Mouse (Mus musculus) ES-E14 (cell line): Measurements from ENCODE around the gene Serping1.

Source experiments
- CHD2 ChIP-seq: IDR thresholded peaks from 2 replicates; pipeline ENCODE4 v1.6.1; 2014; ENCODE audit warnings: mild to moderate bottlenecking, low read depth, low read length, inconsistent platforms
- HCFC1 ChIP-seq: IDR thresholded peaks from 2 replicates; pipeline ENCODE4 v1.6.1; 2012; ENCODE audit warnings: low read length, inconsistent platforms, borderline replicate concordance; ENCODE audit not compliant: insufficient read depth
- ZC3H11A ChIP-seq: IDR thresholded peaks from 2 replicates; pipeline ENCODE4 v1.6.1; 2012; ENCODE audit warnings: low read depth, mild to moderate bottlenecking, inconsistent platforms, low read length, borderline replicate concordance
- ZNF384 ChIP-seq: IDR thresholded peaks from 2 replicates; pipeline ENCODE4 v1.6.1; 2012; ENCODE audit warnings: low read depth, low read length, inconsistent platforms

- TF ChIP-seq HCFC1: no peak
- TF ChIP-seq CHD2: no peak
- no peak for TF ChIP-seq ZNF384
- no peak for TF ChIP-seq ZC3H11A
Observed at GRCm38 (mm10) chr2:84732394-84732793, 42.9 kb downstream of the Serping1 start.
